Mouse (Mus musculus): Measurements from ENCODE around the gene 4931422A03Rik. TPM values are rescaled to one million over a fixed set of nuclear protein-coding genes. Genes with fewer than 3 reads are reported as not detected.
A peak's percentile ranks its signal among the peaks of the same experiment; 100 is the strongest.

Gene 4931422A03Rik
- polyA plus RNA-seq, 1 experiment from 2014 or later: 3.2 TPM

GRCm38 (mm10) chr2:104058381-104058780 lies 30.2 kb upstream of the 4931422A03Rik start:
- no peak overlapping the region for H3K9ac ChIP-seq (replicated peaks; ENCODE audit: low read depth, low read length)
- no peak overlapping the region for H3K4me3 ChIP-seq (replicated peaks; ENCODE audit: low read length)
- no peaks in the 10 kb centered on the region for H3K27me3 ChIP-seq (replicated peaks; ENCODE audit: control insufficient read depth, insufficient read depth, low read length)
- no peaks in the 10 kb centered on the region for H3K9me3 ChIP-seq (ENCODE audit: control insufficient read depth, low read length)
- H3K36me3 ChIP-seq (ENCODE audit: control insufficient read depth, insufficient read depth): peaks cover 23% of the 10 kb centered on the region
- H3K4me2 ChIP-seq (ENCODE audit: low read length): no peak overlapping the region
- no peak overlapping the region for H3K27ac ChIP-seq (ENCODE audit: low read length)
- WGBS: 85% methylated on average over 1 of the region's 1 CpGs
- no peak for ATAC-seq
- H3K4me1 ChIP-seq (replicated peaks; ENCODE audit: control insufficient read depth, insufficient read depth, low read length): no peaks in the 10 kb centered on the region

GRCm38 (mm10) chr2:104044479-104045080 lies 16.4 kb upstream of the 4931422A03Rik start:
- no peak overlapping the region for H3K4me2 ChIP-seq (ENCODE audit: low read length)
- WGBS: 89% methylated on average over 1 of the region's 1 CpGs
- H3K9ac ChIP-seq (replicated peaks; ENCODE audit: low read depth, low read length): no peak overlapping the region
- no peak for ATAC-seq
- H3K27ac ChIP-seq (ENCODE audit: low read length): no peak overlapping the region
- H3K9me3 ChIP-seq (ENCODE audit: control insufficient read depth, low read length): no peaks in the 10 kb centered on the region
- H3K4me3 ChIP-seq (replicated peaks; ENCODE audit: low read length): no peak overlapping the region
- H3K4me1 ChIP-seq (replicated peaks; ENCODE audit: control insufficient read depth, insufficient read depth, low read length): no peaks in the 10 kb centered on the region
- H3K27me3 ChIP-seq (replicated peaks; ENCODE audit: control insufficient read depth, insufficient read depth, low read length): no peaks in the 10 kb centered on the region
- H3K36me3 ChIP-seq (ENCODE audit: control insufficient read depth, insufficient read depth): peaks cover 13% of the 10 kb centered on the region

GRCm38 (mm10) chr2:104043624-104044478 lies 15.7 kb upstream of the 4931422A03Rik start:
- ATAC-seq: no peak
- Histone ChIP-seq H3K4me1 (replicated peaks; ENCODE audit: control insufficient read depth, insufficient read depth, low read length) (no peaks in the 10 kb centered on the region), H3K9ac (replicated peaks; ENCODE audit: low read depth, low read length) (no peak overlapping the region), H3K27ac (ENCODE audit: low read length) (no peak overlapping the region), H3K36me3 (ENCODE audit: control insufficient read depth, insufficient read depth) (peaks cover 13% of the 10 kb centered on the region), H3K4me2 (ENCODE audit: low read length) (no peak overlapping the region), H3K4me3 (replicated peaks; ENCODE audit: low read length) (no peak overlapping the region), H3K9me3 (ENCODE audit: control insufficient read depth, low read length) (no peaks in the 10 kb centered on the region), H3K27me3 (replicated peaks; ENCODE audit: control insufficient read depth, insufficient read depth, low read length) (no peaks in the 10 kb centered on the region)
- WGBS: 66% methylated on average over 5 of the region's 5 CpGs

GRCm38 (mm10) chr2:104042766-104043165 lies 14.6 kb upstream of the 4931422A03Rik start:
- H3K4me1 ChIP-seq (replicated peaks; ENCODE audit: control insufficient read depth, insufficient read depth, low read length): no peaks in the 10 kb centered on the region
- no peaks in the 10 kb centered on the region for H3K9me3 ChIP-seq (ENCODE audit: control insufficient read depth, low read length)
- H3K9ac ChIP-seq (replicated peaks; ENCODE audit: low read depth, low read length): no peak overlapping the region
- no peak overlapping the region for H3K4me3 ChIP-seq (replicated peaks; ENCODE audit: low read length)
- ATAC-seq: no peak
- WGBS: 97% methylated on average over 15 of the region's 15 CpGs
- H3K27ac ChIP-seq (ENCODE audit: low read length): no peak overlapping the region
- H3K4me2 ChIP-seq (ENCODE audit: low read length): no peak overlapping the region
- no peaks in the 10 kb centered on the region for H3K27me3 ChIP-seq (replicated peaks; ENCODE audit: control insufficient read depth, insufficient read depth, low read length)
- peaks cover 9% of the 10 kb centered on the region for H3K36me3 ChIP-seq (ENCODE audit: control insufficient read depth, insufficient read depth)

- no peak overlapping the region for H3K4me2 ChIP-seq (ENCODE audit: low read length)
- ATAC-seq: no peak
- no peak overlapping the region for H3K9ac ChIP-seq (replicated peaks; ENCODE audit: low read depth, low read length)
- H3K27ac ChIP-seq (ENCODE audit: low read length): no peak overlapping the region
- H3K4me1 ChIP-seq (replicated peaks; ENCODE audit: control insufficient read depth, insufficient read depth, low read length): no peaks in the 10 kb centered on the region
- no peak overlapping the region for H3K4me3 ChIP-seq (replicated peaks; ENCODE audit: low read length)
- 66% methylated on average over 5 of the region's 5 CpGs for WGBS
- no peaks in the 10 kb centered on the region for H3K27me3 ChIP-seq (replicated peaks; ENCODE audit: control insufficient read depth, insufficient read depth, low read length)
- no peaks in the 10 kb centered on the region for H3K9me3 ChIP-seq (ENCODE audit: control insufficient read depth, low read length)
- H3K36me3 ChIP-seq (ENCODE audit: control insufficient read depth, insufficient read depth): peaks cover 11% of the 10 kb centered on the region
Measured at GRCm38 (mm10) chr2:104041632-104042031, 13.5 kb upstream of the 4931422A03Rik start.

GRCm38 (mm10) chr2:104038236-104038635 lies 10.1 kb upstream of the 4931422A03Rik start:
- H3K9me3 ChIP-seq (ENCODE audit: control insufficient read depth, low read length): no peaks in the 10 kb centered on the region
- H3K27me3 ChIP-seq (replicated peaks; ENCODE audit: control insufficient read depth, insufficient read depth, low read length): no peaks in the 10 kb centered on the region
- H3K4me2 ChIP-seq (ENCODE audit: low read length): no peak overlapping the region
- H3K9ac ChIP-seq (replicated peaks; ENCODE audit: low read depth, low read length): no peak overlapping the region
- no peak for ATAC-seq
- WGBS: 64% methylated on average over 2 of the region's 2 CpGs
- H3K27ac ChIP-seq (ENCODE audit: low read length): no peak overlapping the region
- H3K36me3 ChIP-seq (ENCODE audit: control insufficient read depth, insufficient read depth): peaks cover 11% of the 10 kb centered on the region; the same call in 1 of the 2 replicates
- no peaks in the 10 kb centered on the region for H3K4me1 ChIP-seq (replicated peaks; ENCODE audit: control insufficient read depth, insufficient read depth, low read length)
- no peak overlapping the region for H3K4me3 ChIP-seq (replicated peaks; ENCODE audit: low read length)

GRCm38 (mm10) chr2:104036316-104036715 lies 8.2 kb upstream of the 4931422A03Rik start:
- H3K4me3 ChIP-seq (replicated peaks; ENCODE audit: low read length): no peak overlapping the region
- peaks cover 11% of the 10 kb centered on the region; the same call in 1 of the 2 replicates for H3K36me3 ChIP-seq (ENCODE audit: control insufficient read depth, insufficient read depth)
- H3K9me3 ChIP-seq (ENCODE audit: control insufficient read depth, low read length): no peaks in the 10 kb centered on the region
- 53% methylated on average over 3 of the region's 3 CpGs for WGBS
- H3K9ac ChIP-seq (replicated peaks; ENCODE audit: low read depth, low read length): no peak overlapping the region
- ATAC-seq: no peak
- H3K4me2 ChIP-seq (ENCODE audit: low read length): no peak overlapping the region
- no peaks in the 10 kb centered on the region for H3K27me3 ChIP-seq (replicated peaks; ENCODE audit: control insufficient read depth, insufficient read depth, low read length)
- no peak overlapping the region for H3K27ac ChIP-seq (ENCODE audit: low read length)
- no peaks in the 10 kb centered on the region for H3K4me1 ChIP-seq (replicated peaks; ENCODE audit: control insufficient read depth, insufficient read depth, low read length)

- no peak overlapping the region for H3K4me2 ChIP-seq (ENCODE audit: low read length)
- H3K9ac ChIP-seq (replicated peaks; ENCODE audit: low read depth, low read length): no peak overlapping the region
- no peaks in the 10 kb centered on the region for H3K27me3 ChIP-seq (replicated peaks; ENCODE audit: control insufficient read depth, insufficient read depth, low read length)
- no peak overlapping the region for H3K27ac ChIP-seq (ENCODE audit: low read length)
- WGBS: 73% methylated on average over 6 of the region's 6 CpGs
- no peaks in the 10 kb centered on the region for H3K9me3 ChIP-seq (ENCODE audit: control insufficient read depth, low read length)
- H3K36me3 ChIP-seq (ENCODE audit: control insufficient read depth, insufficient read depth): peaks cover 11% of the 10 kb centered on the region; the same call in 1 of the 2 replicates
- H3K4me3 ChIP-seq (replicated peaks; ENCODE audit: low read length): no peak overlapping the region
- H3K4me1 ChIP-seq (replicated peaks; ENCODE audit: control insufficient read depth, insufficient read depth, low read length): no peaks in the 10 kb centered on the region
- ATAC-seq: no peak
Measured at GRCm38 (mm10) chr2:104035595-104035994, 7.4 kb upstream of the 4931422A03Rik start.

GRCm38 (mm10) chr2:104034832-104035472 lies 6.8 kb upstream of the 4931422A03Rik start:
- Histone ChIP-seq H3K27ac (ENCODE audit: low read length) (no peak overlapping the region), H3K4me1 (replicated peaks; ENCODE audit: control insufficient read depth, insufficient read depth, low read length) (peaks cover under 1% of the 10 kb centered on the region; the same call in 1 of the 2 replicates), H3K9me3 (ENCODE audit: control insufficient read depth, low read length) (no peaks in the 10 kb centered on the region), H3K36me3 (ENCODE audit: control insufficient read depth, insufficient read depth) (peaks cover 7% of the 10 kb centered on the region; the same call in 1 of the 2 replicates), H3K9ac (replicated peaks; ENCODE audit: low read depth, low read length) (no peak overlapping the region), H3K4me2 (ENCODE audit: low read length) (no peak overlapping the region), H3K4me3 (replicated peaks; ENCODE audit: low read length) (no peak overlapping the region), H3K27me3 (replicated peaks; ENCODE audit: control insufficient read depth, insufficient read depth, low read length) (no peaks in the 10 kb centered on the region)
- peak; percentile 40 for ATAC-seq
- WGBS: 33% methylated on average over 3 of the region's 3 CpGs

All from forebrain, embryonic 16.5 days (tissue).